Mouse (Mus musculus): Measurements from ENCODE around the gene Nprl3.

- TF ChIP-seq GATA1 (IDR thresholded peaks at IDR 0.05; ENCODE audit: borderline replicate concordance, low read length) (no peak), FLI1 (IDR thresholded peaks at IDR 0.05; ENCODE audit: low read length) (no peak)
Measured at GRCm38 (mm10) chr11:32186031-32186430, 81.5 kb downstream of the Nprl3 start.
